Mouse (Mus musculus): ENCODE data around the gene Tdpoz3. TPM values are rescaled to one million over a fixed set of nuclear protein-coding genes. Genes with fewer than 3 reads are reported as not detected.
"Not testable (repeated sequence)": the region's sequence is repeated elsewhere in the genome, so short reads cannot be mapped to it uniquely, and the experiment has no call there.

The Tdpoz3 gene
- not detected in 2 replicates for polyA plus RNA-seq (2015; fragmentation: Nextera tagmentation; extraction: Ambion mirVana)

- not testable (repeated sequence) for H3K27ac ChIP-seq; ATAC-seq (replicated peaks); H3K9me3 ChIP-seq; H3K36me3 ChIP-seq (replicated peaks); H3K9ac ChIP-seq; H3K4me3 ChIP-seq; H3K27me3 ChIP-seq (replicated peaks); H3K4me1 ChIP-seq; H3K4me2 ChIP-seq
- 88% methylated on average over 1 of the region's 1 CpGs for WGBS
Measured at GRCm38 (mm10) chr3:93825720-93826119, at the start of gene Tdpoz3. Gene Tdpoz3 (plus strand): TSS chr3:93826020.

DNA sequence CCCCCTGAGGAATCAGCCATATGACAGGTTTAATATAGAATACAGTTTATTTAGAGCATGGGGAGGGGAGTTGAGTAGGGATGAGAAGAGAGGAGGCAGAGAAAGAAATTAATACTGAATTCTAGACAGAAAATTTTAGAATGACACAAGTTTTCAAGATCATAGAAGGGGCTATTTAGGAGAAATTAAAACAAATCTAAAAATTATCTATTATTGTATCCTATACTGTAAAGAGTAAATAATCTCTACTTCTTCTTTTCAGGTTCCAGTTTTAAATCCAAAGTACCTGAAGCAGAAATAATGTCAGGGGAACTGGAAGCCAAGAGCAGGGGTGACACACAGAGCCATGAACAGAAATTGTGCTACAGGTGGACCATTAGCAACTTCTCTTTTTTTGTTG lies 29.7 kb upstream of the Tdpoz3 start, which contains the start of gene Tdpoz4:
Gene Tdpoz4 (plus strand): TSS at position 301 of the 400 bp plus-strand sequence.
- H3K4me2 ChIP-seq; ATAC-seq (replicated peaks); H3K4me3 ChIP-seq; H3K9ac ChIP-seq; H3K27ac ChIP-seq; H3K27me3 ChIP-seq (replicated peaks); H3K9me3 ChIP-seq; H3K4me1 ChIP-seq; H3K36me3 ChIP-seq (replicated peaks): not testable (repeated sequence)

- not testable (repeated sequence) for H3K4me1 ChIP-seq; H3K4me2 ChIP-seq; ATAC-seq (replicated peaks)
Measured at GRCm38 (mm10) chr3:93813341-93813740, 12.5 kb upstream of the Tdpoz3 start.

GRCm38 (mm10) chr3:93858957-93859356 lies 33.1 kb downstream of the Tdpoz3 start:
- H3K9me3 ChIP-seq; H3K9ac ChIP-seq; H3K4me2 ChIP-seq; H3K27ac ChIP-seq; H3K4me1 ChIP-seq; H3K27me3 ChIP-seq (replicated peaks); ATAC-seq (replicated peaks); H3K4me3 ChIP-seq; H3K36me3 ChIP-seq (replicated peaks): not testable (repeated sequence)
- 71% methylated on average over 8 of the region's 8 CpGs for WGBS

More at GRCm38 (mm10) chr3:93813341-93813740, 12.5 kb upstream of the Tdpoz3 start:
- H3K27ac ChIP-seq; H3K4me3 ChIP-seq; H3K36me3 ChIP-seq (replicated peaks); H3K9me3 ChIP-seq; H3K27me3 ChIP-seq (replicated peaks); H3K9ac ChIP-seq: not testable (repeated sequence)

- H3K36me3 ChIP-seq (replicated peaks); H3K4me3 ChIP-seq; H3K27ac ChIP-seq; H3K4me2 ChIP-seq; H3K9ac ChIP-seq; H3K4me1 ChIP-seq; H3K27me3 ChIP-seq (replicated peaks); H3K9me3 ChIP-seq; ATAC-seq (replicated peaks): not testable (repeated sequence)
- 84% methylated on average over 8 of the region's 8 CpGs for WGBS
Measured at GRCm38 (mm10) chr3:93870635-93871034, 44.8 kb downstream of the Tdpoz3 start.

Other genes with a start within 250 kb of the Tdpoz3 start
- gene Tdpoz2, start 173.3 kb upstream of the Tdpoz3 start, polyA plus RNA-seq (2015; fragmentation: Nextera tagmentation; extraction: Ambion mirVana): not detected in 2 replicates
- gene Tdpoz1, start 149.7 kb upstream of the Tdpoz3 start, polyA plus RNA-seq (2015; fragmentation: Nextera tagmentation; extraction: Ambion mirVana): not detected in 2 replicates
- not detected in 2 replicates for gene Gm37596, start 132.9 kb upstream of the Tdpoz3 start, polyA plus RNA-seq (2015; fragmentation: Nextera tagmentation; extraction: Ambion mirVana)
- gene Gm5773, start 53.0 kb upstream of the Tdpoz3 start, polyA plus RNA-seq (2015; fragmentation: Nextera tagmentation; extraction: Ambion mirVana): not detected in 2 replicates
- gene Tdpoz4, start 29.6 kb upstream of the Tdpoz3 start, polyA plus RNA-seq (2015; fragmentation: Nextera tagmentation; extraction: Ambion mirVana): not detected in 2 replicates
- not detected in 2 replicates for gene Gm9117, start 117.5 kb downstream of the Tdpoz3 start, polyA plus RNA-seq (2015; fragmentation: Nextera tagmentation; extraction: Ambion mirVana)
- gene Tdpoz5, start 135.3 kb downstream of the Tdpoz3 start, polyA plus RNA-seq (2015; fragmentation: Nextera tagmentation; extraction: Ambion mirVana): not detected in 2 replicates
- not detected in 2 replicates for gene Gm9125, start 228.9 kb downstream of the Tdpoz3 start, polyA plus RNA-seq (2015; fragmentation: Nextera tagmentation; extraction: Ambion mirVana)
- gene Gm10697, start 246.6 kb downstream of the Tdpoz3 start, polyA plus RNA-seq (2015; fragmentation: Nextera tagmentation; extraction: Ambion mirVana): not detected in 2 replicates